Mouse (Mus musculus): ENCODE results near the gene Vrk2.
A peak's percentile ranks its signal among the peaks of the same experiment; 100 is the strongest.

The Vrk2 gene

GRCm38 (mm10) chr11:26551551-26551950, 42.2 kb downstream of the Vrk2 start:
- no peak for DNase-seq (ENCODE audit: low spot score in 2 of 2)

DNA sequence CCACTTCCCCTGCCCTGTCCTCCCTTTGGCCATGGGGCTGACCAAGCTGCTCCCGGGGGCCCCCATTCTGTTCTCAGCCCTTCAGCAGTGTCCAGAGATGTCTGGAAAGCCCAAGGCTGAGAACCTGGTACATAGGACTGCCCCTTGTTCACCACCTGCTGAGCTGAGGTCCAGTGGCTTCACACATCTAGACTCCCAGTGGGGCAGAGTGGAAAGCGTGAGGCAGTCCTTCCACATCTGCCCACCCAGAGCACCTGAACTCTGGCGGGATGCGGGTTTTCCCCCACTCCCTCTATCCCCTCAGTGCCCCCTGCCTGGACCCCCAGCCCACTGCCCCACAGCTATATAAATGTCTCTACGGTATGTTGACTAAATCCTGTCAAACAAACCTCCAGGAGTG, 56.0 kb downstream of the Vrk2 start:
- no peak for DNase-seq (ENCODE audit: low spot score in 2 of 2)

GRCm38 (mm10) chr11:26533828-26534119, 60.0 kb downstream of the Vrk2 start:
- DNase-seq (ENCODE audit: low spot score in 2 of 2), result no peak

- DNase-seq (ENCODE audit: low spot score in 2 of 2), result no peak
These were observed 60.6 kb downstream of the Vrk2 start for GRCm38 (mm10) chr11:26532994-26533827.

DNA sequence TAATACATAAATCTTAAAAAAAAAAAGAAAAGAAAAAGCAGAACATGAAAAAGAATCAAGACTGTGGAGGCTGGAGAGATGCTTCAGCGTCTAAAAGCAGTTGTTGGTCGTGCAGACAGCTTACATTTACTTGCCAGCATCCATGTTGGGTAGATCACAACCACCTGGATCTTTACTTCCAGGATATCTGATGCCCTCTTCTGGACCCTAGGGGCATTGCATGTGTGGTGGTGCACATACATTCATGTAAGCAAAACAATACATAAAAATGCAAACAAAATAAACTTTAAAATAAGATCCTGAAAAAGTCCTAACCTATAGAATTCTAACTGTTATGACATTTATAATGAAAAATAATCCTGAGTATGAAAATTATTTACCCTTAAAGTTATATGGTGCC, 66.9 kb downstream of the Vrk2 start:
- no peak for DNase-seq (ENCODE audit: low spot score in 2 of 2)

DNA sequence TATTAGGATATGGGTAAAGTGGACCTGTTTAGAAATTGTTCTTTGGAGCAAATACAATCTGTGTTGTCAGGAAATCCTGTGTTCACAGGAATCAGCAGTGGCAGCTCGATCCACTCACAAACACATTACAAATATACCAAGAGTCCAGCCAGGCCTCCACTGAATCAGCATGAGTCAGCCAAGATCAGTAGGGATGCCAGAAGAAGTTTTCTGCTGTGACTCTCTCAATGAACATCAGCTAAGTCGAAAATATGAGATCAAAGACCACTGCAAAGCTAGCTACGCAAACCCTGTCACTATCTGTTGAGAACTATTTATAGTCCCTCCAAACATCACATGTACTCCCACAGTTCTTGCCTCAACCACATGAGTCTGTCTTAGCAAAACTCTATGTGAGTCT, 74.8 kb downstream of the Vrk2 start:
- peak in 1 of 2 experiments; percentile 5 for DNase-seq (ENCODE audit: low spot score in 2 of 2)

DNA sequence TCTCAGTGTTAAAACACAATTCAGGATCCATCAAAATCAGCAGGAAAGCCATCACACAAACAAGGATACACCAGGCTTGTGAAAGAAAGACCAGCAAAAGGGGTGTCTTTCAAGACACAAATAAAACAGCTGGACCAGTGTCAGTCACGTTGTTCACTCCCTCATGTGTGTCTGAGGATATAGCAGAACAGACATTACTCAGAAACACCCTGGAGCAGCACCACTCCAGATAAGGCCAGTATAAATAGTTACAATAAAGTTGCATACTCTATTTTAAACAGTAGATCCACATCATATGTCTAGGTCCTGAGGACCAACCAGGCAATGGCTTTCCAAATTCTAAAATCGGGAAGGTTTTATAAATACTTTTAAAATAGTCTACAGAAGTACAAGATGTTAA, 77.7 kb downstream of the Vrk2 start:
- no peak for DNase-seq (ENCODE audit: low spot score in 2 of 2)

DNA sequence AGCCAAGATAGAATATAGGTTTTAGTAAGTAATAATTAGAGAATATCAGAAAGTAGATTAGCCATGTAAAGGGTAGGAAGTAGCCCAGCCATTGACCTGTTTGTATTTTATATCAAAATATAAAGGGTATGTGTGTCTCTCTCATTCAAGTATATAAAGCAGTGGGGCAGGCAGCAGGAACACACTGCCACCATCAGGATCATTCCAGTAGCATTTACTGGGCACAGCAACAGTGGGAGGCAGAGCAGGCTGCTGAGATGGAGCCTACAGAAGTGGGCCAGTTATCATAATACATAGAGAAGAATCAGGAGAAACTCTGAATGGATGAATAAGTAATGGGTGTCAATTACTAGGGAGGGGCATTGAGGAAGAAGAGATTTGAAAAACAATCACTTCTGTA, 80.1 kb downstream of the Vrk2 start:
- no peak for DNase-seq (ENCODE audit: low spot score in 2 of 2)

GRCm38 (mm10) chr11:26495951-26496350, 97.8 kb downstream of the Vrk2 start:
- DNase-seq (ENCODE audit: low spot score in 2 of 2), result no peak

GRCm38 (mm10) chr11:26489761-26490466, 103.9 kb downstream of the Vrk2 start:
- peak; percentile 4 to 36 for DNase-seq (ENCODE audit: low spot score in 2 of 2)

GRCm38 (mm10) chr11:26481691-26482242, 112.0 kb downstream of the Vrk2 start:
- DNase-seq (ENCODE audit: low spot score in 2 of 2), result no peak

GRCm38 (mm10) chr11:26477037-26477739, 116.6 kb downstream of the Vrk2 start:
- no peak for DNase-seq (ENCODE audit: low spot score in 2 of 2)

- DNase-seq (ENCODE audit: low spot score in 2 of 2), result no peak
These were observed 139.7 kb downstream of the Vrk2 start for GRCm38 (mm10) chr11:26454081-26454480.

DNA sequence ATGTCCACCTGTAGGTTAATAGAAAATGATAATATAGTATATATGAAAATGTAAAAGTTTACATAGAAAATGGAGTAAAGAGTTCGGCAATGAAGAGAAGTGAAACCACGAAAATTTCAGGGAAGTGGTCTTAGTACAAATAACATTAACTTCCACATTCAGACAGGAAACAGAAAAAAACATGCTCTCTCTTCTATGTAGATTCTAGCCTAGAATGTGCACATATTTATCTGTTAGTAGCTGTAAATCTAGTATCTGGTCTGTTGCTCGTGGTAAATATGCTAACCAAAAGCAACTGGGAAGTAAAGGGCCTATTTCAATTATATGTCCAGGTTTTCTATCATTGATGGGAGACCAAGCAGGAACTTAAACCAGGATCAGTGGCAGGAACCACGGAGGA, 141.1 kb downstream of the Vrk2 start:
- DNase-seq (ENCODE audit: low spot score in 2 of 2), result no peak

GRCm38 (mm10) chr11:26451228-26451627, 142.6 kb downstream of the Vrk2 start:
- no peak for DNase-seq (ENCODE audit: low spot score in 2 of 2)

DNA sequence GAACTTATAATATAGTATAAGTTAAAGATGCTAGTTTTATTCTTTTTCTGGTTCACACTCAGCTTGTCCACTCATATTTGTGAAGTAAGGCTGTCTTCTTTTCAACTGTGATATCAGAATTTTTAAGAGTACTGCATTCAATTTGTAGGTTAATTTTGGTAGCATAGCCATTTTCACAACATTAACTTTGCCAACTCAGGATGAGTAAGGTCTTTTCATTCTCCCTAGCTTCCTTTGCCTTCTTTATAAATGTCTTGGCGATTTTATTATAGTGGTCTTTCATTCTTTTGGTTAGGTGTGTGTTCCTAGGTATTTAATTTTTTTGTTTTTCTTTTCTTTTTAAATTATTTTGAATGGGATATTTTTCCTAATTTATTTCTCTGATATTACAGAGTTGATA, 143.2 kb downstream of the Vrk2 start:
- no peak for DNase-seq (ENCODE audit: low spot score in 2 of 2)

- no peak for DNase-seq (ENCODE audit: low spot score in 2 of 2)
These were observed 144.0 kb downstream of the Vrk2 start for GRCm38 (mm10) chr11:26449789-26450188.

DNA sequence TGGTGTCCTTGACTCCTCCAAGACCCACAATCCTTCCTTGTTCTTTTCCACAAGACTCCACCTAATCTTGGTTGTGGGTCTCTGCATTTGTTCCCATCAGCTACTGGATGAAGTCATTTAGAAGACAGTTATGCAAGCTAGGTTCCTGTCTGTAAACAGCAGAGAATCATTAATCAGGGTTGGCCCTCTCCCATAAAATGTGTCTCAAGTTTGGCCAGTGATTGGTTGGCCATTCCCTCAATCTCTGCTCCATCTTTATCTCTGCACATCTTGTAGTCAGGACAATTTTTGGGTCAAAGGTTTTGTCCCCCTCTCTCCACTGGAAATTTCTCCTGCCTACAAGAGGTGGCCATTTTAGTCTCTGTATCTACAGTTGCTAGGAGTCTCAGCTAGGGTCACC, 149.4 kb downstream of the Vrk2 start:
- DNase-seq (ENCODE audit: low spot score in 2 of 2), result no peak

DNA sequence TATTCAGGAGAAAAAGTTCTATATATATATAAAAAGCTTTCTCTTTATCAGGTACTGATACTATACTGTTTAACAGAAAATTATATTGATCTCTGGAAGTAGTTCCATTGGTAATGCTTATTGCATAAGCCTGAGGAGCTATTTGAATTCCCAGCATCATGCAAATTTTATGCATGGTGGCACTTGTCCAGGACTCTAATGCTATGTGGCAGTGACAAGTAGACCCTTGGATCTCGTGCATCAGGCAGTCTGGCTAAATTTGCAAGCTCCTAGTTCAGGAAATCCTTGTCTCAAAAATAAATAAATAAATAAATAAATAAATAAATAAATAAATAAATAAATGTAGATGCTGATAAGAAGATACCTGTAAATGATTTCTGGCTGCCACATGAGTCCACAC, 152.7 kb downstream of the Vrk2 start:
- no peak for DNase-seq (ENCODE audit: low spot score in 2 of 2)

DNA sequence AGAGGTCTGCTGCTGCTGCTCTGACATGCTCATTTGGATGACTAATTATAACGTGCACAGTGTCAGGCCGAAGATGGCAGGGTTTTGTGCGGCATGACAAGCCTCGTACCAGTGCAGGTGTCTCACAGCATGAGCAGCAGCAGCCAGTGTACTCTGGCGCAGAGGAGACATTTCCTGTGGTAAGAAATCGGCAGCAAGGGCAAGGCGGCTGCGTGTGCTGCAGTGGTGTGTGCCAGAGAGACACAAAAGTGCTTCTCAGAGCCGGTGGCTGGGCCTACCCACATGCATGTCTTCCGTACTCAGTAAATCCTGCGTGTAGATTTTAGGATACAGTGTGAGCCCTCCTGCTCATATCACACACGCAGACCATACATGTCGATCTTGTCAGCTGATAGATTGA, 156.0 kb downstream of the Vrk2 start:
- DNase-seq (ENCODE audit: low spot score in 2 of 2), result no peak

DNA sequence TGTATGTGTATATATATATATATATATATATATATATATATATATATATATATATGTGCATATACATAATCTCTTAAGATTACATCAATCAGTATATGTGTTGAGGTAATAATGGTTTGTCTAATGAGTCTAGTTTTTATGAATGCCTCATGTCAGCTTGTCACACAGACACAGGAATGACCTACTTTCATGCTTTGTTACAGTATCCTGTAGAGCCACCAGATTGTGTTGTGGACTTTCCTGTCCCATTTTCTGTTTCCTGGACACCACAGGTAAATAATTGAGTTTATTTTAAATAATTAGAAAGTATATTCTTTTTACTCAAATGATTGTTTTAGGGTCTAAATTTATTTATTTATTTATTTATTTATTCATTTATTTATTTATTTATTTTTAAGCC, 159.6 kb downstream of the Vrk2 start:
- DNase-seq (ENCODE audit: low spot score in 2 of 2), result no peak

DNA sequence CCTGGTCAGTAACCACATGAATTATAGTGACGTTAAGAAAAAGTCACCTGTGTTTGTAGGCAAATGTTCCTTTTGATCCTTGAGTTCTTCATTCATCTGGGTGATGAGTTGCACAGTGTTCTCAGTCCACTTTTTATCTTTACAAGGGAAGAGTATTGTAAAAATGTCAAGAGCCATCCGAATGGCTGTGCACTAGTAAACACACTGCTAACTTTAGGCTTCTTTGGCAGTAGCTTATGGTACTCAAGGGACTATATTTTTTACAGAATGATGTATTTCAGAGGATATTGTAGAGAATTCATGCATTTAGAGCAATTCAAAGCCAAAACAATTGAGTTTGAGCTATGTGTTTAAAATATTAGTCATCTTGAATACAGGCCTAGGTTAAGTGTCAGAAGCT, 172.3 kb downstream of the Vrk2 start:
- no peak for DNase-seq (ENCODE audit: low spot score in 2 of 2)

Measured in urinary bladder, postnatal 36 days (tissue).